Mouse (Mus musculus): ENCODE results near the gene 5830411N06Rik. TPM values are rescaled to one million over a fixed set of nuclear protein-coding genes. Genes with fewer than 3 reads are reported as not detected.

5830411N06Rik gene
- total and polyA plus RNA-seq, 2 experiments from 2014 or later, result not detected

- H3K4me2 ChIP-seq (ENCODE audit: low read depth, low read length), result no peak within 1 kb of the TSS
- no peaks in the 10 kb centered on the region for H3K27me3 ChIP-seq (ENCODE audit: insufficient read depth, low read length)
- H3K27ac ChIP-seq, result no peak within 1 kb of the TSS
- H3K4me1 ChIP-seq (ENCODE audit: insufficient read depth, low read length), result no peaks in the 10 kb centered on the region
- DNase-seq (ENCODE audit: low spot score), result no peak
- no peaks in the 10 kb centered on the region for H3K9me3 ChIP-seq (ENCODE audit: low read length)
- ATAC-seq, result no peak
- H3K9ac ChIP-seq (replicated peaks; ENCODE audit: low read length), result no peak within 1 kb of the TSS
- no peaks in the 10 kb centered on the region for H3K36me3 ChIP-seq (ENCODE audit: insufficient read depth, low read length)
- no peak within 1 kb of the TSS for H3K4me3 ChIP-seq (ENCODE audit: low read length)
- WGBS, result 84% methylated on average over 2 of the region's 2 CpGs
- TF ChIP-seq CTCF (IDR thresholded peaks at IDR 0.05; ENCODE audit: low read depth), result no peak
Observed at GRCm38 (mm10) chr7:140217967-140218366, 29.1 kb upstream of the 5830411N06Rik start, which contains the start of gene Cd163l1. Gene Cd163l1, plus strand, starts transcription at chr7:140218267.

- no peaks in the 10 kb centered on the region for H3K4me1 ChIP-seq (ENCODE audit: insufficient read depth, low read length)
- 14% methylated on average over 1 of the region's 1 CpGs for WGBS
- ATAC-seq, result no peak
Observed at GRCm38 (mm10) chr7:140219268-140219667, 27.8 kb upstream of the 5830411N06Rik start.

GRCm38 (mm10) chr7:140220375-140220774 lies 26.7 kb upstream of the 5830411N06Rik start:
- no peak for ATAC-seq
- WGBS, result 81% methylated on average over 4 of the region's 4 CpGs
- no peaks in the 10 kb centered on the region for H3K36me3 ChIP-seq (ENCODE audit: insufficient read depth, low read length)

More at GRCm38 (mm10) chr7:140219268-140219667, 27.8 kb upstream of the 5830411N06Rik start:
- no peak overlapping the region for H3K4me2 ChIP-seq (ENCODE audit: low read depth, low read length)
- TF ChIP-seq CTCF (IDR thresholded peaks at IDR 0.05; ENCODE audit: low read depth), result no peak
- no peaks in the 10 kb centered on the region for H3K36me3 ChIP-seq (ENCODE audit: insufficient read depth, low read length)
- no peak overlapping the region for H3K9ac ChIP-seq (replicated peaks; ENCODE audit: low read length)
- H3K9me3 ChIP-seq (ENCODE audit: low read length), result no peaks in the 10 kb centered on the region
- DNase-seq (ENCODE audit: low spot score), result no peak
- no peak overlapping the region for H3K27ac ChIP-seq
- H3K4me3 ChIP-seq (ENCODE audit: low read length), result no peak overlapping the region
- no peaks in the 10 kb centered on the region for H3K27me3 ChIP-seq (ENCODE audit: insufficient read depth, low read length)

GRCm38 (mm10) chr7:140224209-140224608 lies 22.9 kb upstream of the 5830411N06Rik start:
- ATAC-seq (no peak), DNase-seq (ENCODE audit: low spot score) (no peak)
- H3K27ac ChIP-seq, result no peak overlapping the region
- 87% methylated on average over 13 of the region's 13 CpGs for WGBS
- no peak overlapping the region for H3K9ac ChIP-seq (replicated peaks; ENCODE audit: low read length)
- no peak overlapping the region for H3K4me2 ChIP-seq (ENCODE audit: low read depth, low read length)
- no peaks in the 10 kb centered on the region for H3K36me3 ChIP-seq (ENCODE audit: insufficient read depth, low read length)
- TF ChIP-seq CTCF (IDR thresholded peaks at IDR 0.05; ENCODE audit: low read depth), result no peak
- no peaks in the 10 kb centered on the region for H3K4me1 ChIP-seq (ENCODE audit: insufficient read depth, low read length)
- H3K27me3 ChIP-seq (ENCODE audit: insufficient read depth, low read length), result no peaks in the 10 kb centered on the region
- no peaks in the 10 kb centered on the region for H3K9me3 ChIP-seq (ENCODE audit: low read length)
- no peak overlapping the region for H3K4me3 ChIP-seq (ENCODE audit: low read length)

More at GRCm38 (mm10) chr7:140220375-140220774, 26.7 kb upstream of the 5830411N06Rik start:
- no peak for DNase-seq (ENCODE audit: low spot score)
- H3K9ac ChIP-seq (replicated peaks; ENCODE audit: low read length), result no peak overlapping the region
- no peak for TF ChIP-seq CTCF (IDR thresholded peaks at IDR 0.05; ENCODE audit: low read depth)
- H3K27me3 ChIP-seq (ENCODE audit: insufficient read depth, low read length), result no peaks in the 10 kb centered on the region
- no peaks in the 10 kb centered on the region for H3K9me3 ChIP-seq (ENCODE audit: low read length)
- H3K4me3 ChIP-seq (ENCODE audit: low read length), result no peak overlapping the region
- no peak overlapping the region for H3K4me2 ChIP-seq (ENCODE audit: low read depth, low read length)
- no peaks in the 10 kb centered on the region for H3K4me1 ChIP-seq (ENCODE audit: insufficient read depth, low read length)
- H3K27ac ChIP-seq, result no peak overlapping the region

- WGBS, result 70% methylated on average over 13 of the region's 13 CpGs
- DNase-seq (ENCODE audit: low spot score), result no peak
- no peak overlapping the region for H3K4me3 ChIP-seq (ENCODE audit: low read length)
- H3K4me1 ChIP-seq (ENCODE audit: insufficient read depth, low read length), result no peaks in the 10 kb centered on the region
- no peaks in the 10 kb centered on the region for H3K27me3 ChIP-seq (ENCODE audit: insufficient read depth, low read length)
- no peak overlapping the region for H3K4me2 ChIP-seq (ENCODE audit: low read depth, low read length)
- ATAC-seq, result no peak
- no peaks in the 10 kb centered on the region for H3K9me3 ChIP-seq (ENCODE audit: low read length)
- no peak for TF ChIP-seq CTCF (IDR thresholded peaks at IDR 0.05; ENCODE audit: low read depth)
- H3K27ac ChIP-seq, result no peak overlapping the region
- H3K9ac ChIP-seq (replicated peaks; ENCODE audit: low read length), result no peak overlapping the region
- H3K36me3 ChIP-seq (ENCODE audit: insufficient read depth, low read length), result no peaks in the 10 kb centered on the region
Observed at GRCm38 (mm10) chr7:140228476-140228875, 18.6 kb upstream of the 5830411N06Rik start.

GRCm38 (mm10) chr7:140231026-140231425 lies 16.1 kb upstream of the 5830411N06Rik start:
- H3K4me2 ChIP-seq (ENCODE audit: low read depth, low read length), result no peak overlapping the region
- no peaks in the 10 kb centered on the region for H3K27me3 ChIP-seq (ENCODE audit: insufficient read depth, low read length)
- H3K9ac ChIP-seq (replicated peaks; ENCODE audit: low read length), result no peak overlapping the region
- no peak for TF ChIP-seq CTCF (IDR thresholded peaks at IDR 0.05; ENCODE audit: low read depth)
- DNase-seq (ENCODE audit: low spot score), result no peak
- no peak overlapping the region for H3K4me3 ChIP-seq (ENCODE audit: low read length)
- WGBS, result 59% methylated on average over 2 of the region's 2 CpGs
- H3K36me3 ChIP-seq (ENCODE audit: insufficient read depth, low read length), result no peaks in the 10 kb centered on the region
- no peaks in the 10 kb centered on the region for H3K4me1 ChIP-seq (ENCODE audit: insufficient read depth, low read length)
- no peak overlapping the region for H3K27ac ChIP-seq
- no peak for ATAC-seq
- H3K9me3 ChIP-seq (ENCODE audit: low read length), result no peaks in the 10 kb centered on the region

- DNase-seq (ENCODE audit: low spot score), result no peak
- Histone ChIP-seq H3K4me2 (ENCODE audit: low read depth, low read length) (no peak overlapping the region), H3K36me3 (ENCODE audit: insufficient read depth, low read length) (no peaks in the 10 kb centered on the region), H3K4me3 (ENCODE audit: low read length) (no peak overlapping the region), H3K27ac (no peak overlapping the region), H3K9ac (replicated peaks; ENCODE audit: low read length) (no peak overlapping the region), H3K27me3 (ENCODE audit: insufficient read depth, low read length) (no peaks in the 10 kb centered on the region), H3K4me1 (ENCODE audit: insufficient read depth, low read length) (no peaks in the 10 kb centered on the region), H3K9me3 (ENCODE audit: low read length) (no peaks in the 10 kb centered on the region)
- WGBS, result 92% methylated on average over 3 of the region's 3 CpGs
- ATAC-seq, result no peak
- no peak for TF ChIP-seq CTCF (IDR thresholded peaks at IDR 0.05; ENCODE audit: low read depth)
Observed at GRCm38 (mm10) chr7:140233696-140234095, 13.4 kb upstream of the 5830411N06Rik start.

All from hindbrain, postnatal 0 days (tissue).